Mouse (Mus musculus) hindlimb bud, embryonic 11.5 days (tissue): ENCODE measurements around the gene Isg20.

ENCODE experiments used
- DNase-seq: peaks from one replicate; pipeline ENCODE4 v3.0.0-alpha.2; 2012; ENCODE audit warnings: low read depth, low spot score; ENCODE audit errors: extremely low spot score

Gene Isg20

GRCm38 (mm10) chr7:78912974-78913474 is at the start of gene Isg20:
Gene Isg20 (plus strand): TSS chr7:78913424.
- no peak for DNase-seq

GRCm38 (mm10) chr7:78863796-78864445 is 49.3 kb upstream of the Isg20 start:
- DNase-seq = no peak

- no peak for DNase-seq
Measured at GRCm38 (mm10) chr7:78864446-78864802, 48.8 kb upstream of the Isg20 start.

GRCm38 (mm10) chr7:78865212-78865949 is 47.8 kb upstream of the Isg20 start:
- DNase-seq = no peak

GRCm38 (mm10) chr7:78868731-78869130 is 44.5 kb upstream of the Isg20 start:
- no peak for DNase-seq

GRCm38 (mm10) chr7:78872366-78872765 is 40.9 kb upstream of the Isg20 start:
- DNase-seq = no peak

- DNase-seq = no peak
Measured at GRCm38 (mm10) chr7:78872831-78873230, 40.4 kb upstream of the Isg20 start.

GRCm38 (mm10) chr7:78881607-78882468 is 31.4 kb upstream of the Isg20 start:
- DNase-seq = no peak

- DNase-seq = no peak
Measured at GRCm38 (mm10) chr7:78882469-78882837, 30.8 kb upstream of the Isg20 start.

GRCm38 (mm10) chr7:78883016-78883725 is 30.1 kb upstream of the Isg20 start:
- DNase-seq = no peak

- no peak for DNase-seq
Measured at GRCm38 (mm10) chr7:78883726-78884060, 29.5 kb upstream of the Isg20 start.

- no peak for DNase-seq
Measured at GRCm38 (mm10) chr7:78884139-78884538, 29.1 kb upstream of the Isg20 start.

- no peak for DNase-seq
Measured at GRCm38 (mm10) chr7:78885404-78885803, 27.8 kb upstream of the Isg20 start.

GRCm38 (mm10) chr7:78886496-78886895 is 26.7 kb upstream of the Isg20 start:
- DNase-seq = no peak

GRCm38 (mm10) chr7:78887431-78887842 is 25.8 kb upstream of the Isg20 start:
- no peak for DNase-seq

GRCm38 (mm10) chr7:78890641-78891040 is 22.6 kb upstream of the Isg20 start:
- peak; percentile 64 for DNase-seq

GRCm38 (mm10) chr7:78893917-78894316 is 19.3 kb upstream of the Isg20 start:
- DNase-seq = no peak

GRCm38 (mm10) chr7:78895021-78895652 is 18.1 kb upstream of the Isg20 start:
- no peak for DNase-seq

- DNase-seq = peak; percentile 97
Measured at GRCm38 (mm10) chr7:78895653-78896333, 17.4 kb upstream of the Isg20 start, which contains the start of gene Aen. Gene Aen (plus strand): TSS chr7:78895854.

- DNase-seq = no peak
Measured at GRCm38 (mm10) chr7:78897567-78897966, 15.7 kb upstream of the Isg20 start.
